Mouse (Mus musculus): Measurements from ENCODE around the gene H2al1f.
"Not testable (repeated sequence)": the region's sequence is repeated elsewhere in the genome, so short reads cannot be mapped to it uniquely, and the experiment has no call there.

H2al1f gene

GRCm38 (mm10) chrX:11314858-11315257 lies at the start of gene H2al1f:
Gene H2al1f, plus strand, starts transcription at chrX:11315158.
- DNase-seq (ENCODE audit: low spot score in 2 of 2): not testable (repeated sequence)

- DNase-seq (ENCODE audit: low spot score in 2 of 2): no peak
Measured at GRCm38 (mm10) chrX:11267791-11268190, 47.2 kb upstream of the H2al1f start.

- DNase-seq (ENCODE audit: low spot score in 2 of 2): no peak
Measured at GRCm38 (mm10) chrX:11269074-11269473, 45.9 kb upstream of the H2al1f start.

GRCm38 (mm10) chrX:11273190-11273589 lies 41.8 kb upstream of the H2al1f start:
- DNase-seq (ENCODE audit: low spot score in 2 of 2): no peak

- no peak for DNase-seq (ENCODE audit: low spot score in 2 of 2)
Measured at GRCm38 (mm10) chrX:11277083-11277482, 37.9 kb upstream of the H2al1f start.

GRCm38 (mm10) chrX:11280741-11281140 lies 34.2 kb upstream of the H2al1f start:
- no peak for DNase-seq (ENCODE audit: low spot score in 2 of 2)

GRCm38 (mm10) chrX:11288306-11288882 lies 26.6 kb upstream of the H2al1f start:
- no peak for DNase-seq (ENCODE audit: low spot score in 2 of 2)

- no peak for DNase-seq (ENCODE audit: low spot score in 2 of 2)
Measured at GRCm38 (mm10) chrX:11289244-11289643, 25.7 kb upstream of the H2al1f start.

- not testable (repeated sequence) for DNase-seq (ENCODE audit: low spot score in 2 of 2)
Measured at GRCm38 (mm10) chrX:11298957-11299356, 16.0 kb upstream of the H2al1f start, which contains the start of gene H2al1a. Gene H2al1a, plus strand, starts transcription at chrX:11299257.

GRCm38 (mm10) chrX:11302132-11302531 lies 12.8 kb upstream of the H2al1f start, which contains the start of gene H2al1b:
Gene H2al1b, plus strand, starts transcription at chrX:11302432.
- not testable (repeated sequence) for DNase-seq (ENCODE audit: low spot score in 2 of 2)

- DNase-seq (ENCODE audit: low spot score in 2 of 2): not testable (repeated sequence)
Measured at GRCm38 (mm10) chrX:11305355-11305754, 9.6 kb upstream of the H2al1f start, which contains the start of gene H2al1c. Gene H2al1c, plus strand, starts transcription at chrX:11305655.

GRCm38 (mm10) chrX:11308524-11308923 lies 6.4 kb upstream of the H2al1f start, which contains the start of gene H2al1d:
Gene H2al1d, plus strand, starts transcription at chrX:11308824.
- not testable (repeated sequence) for DNase-seq (ENCODE audit: low spot score in 2 of 2)

GRCm38 (mm10) chrX:11311634-11312033 lies 3.3 kb upstream of the H2al1f start, which contains the start of gene H2al1e:
Gene H2al1e, plus strand, starts transcription at chrX:11311934.
- not testable (repeated sequence) for DNase-seq (ENCODE audit: low spot score in 2 of 2)

GRCm38 (mm10) chrX:11317956-11318355 lies 3.0 kb downstream of the H2al1f start, which contains the start of gene H2al1g:
Gene H2al1g, plus strand, starts transcription at chrX:11318256.
- DNase-seq (ENCODE audit: low spot score in 2 of 2): not testable (repeated sequence)

GRCm38 (mm10) chrX:11321192-11321591 lies 6.2 kb downstream of the H2al1f start, which contains the start of gene H2al1h:
Gene H2al1h, plus strand, starts transcription at chrX:11321492.
- not testable (repeated sequence) for DNase-seq (ENCODE audit: low spot score in 2 of 2)

GRCm38 (mm10) chrX:11324359-11324758 lies 9.4 kb downstream of the H2al1f start, which contains the start of gene H2al1i:
Gene H2al1i, plus strand, starts transcription at chrX:11324659.
- DNase-seq (ENCODE audit: low spot score in 2 of 2): not testable (repeated sequence)

- DNase-seq (ENCODE audit: low spot score in 2 of 2): not testable (repeated sequence)
Measured at GRCm38 (mm10) chrX:11327522-11327921, 12.6 kb downstream of the H2al1f start, which contains the start of gene H2al1j. Gene H2al1j, plus strand, starts transcription at chrX:11327822.

- no peak for DNase-seq (ENCODE audit: low spot score in 2 of 2)
Measured at GRCm38 (mm10) chrX:11345762-11346161, 30.8 kb downstream of the H2al1f start.

- no peak for DNase-seq (ENCODE audit: low spot score in 2 of 2)
Measured at GRCm38 (mm10) chrX:11346756-11347155, 31.8 kb downstream of the H2al1f start.

GRCm38 (mm10) chrX:11360823-11361222 lies 45.9 kb downstream of the H2al1f start:
- DNase-seq (ENCODE audit: low spot score in 2 of 2): no peak

GRCm38 (mm10) chrX:11361261-11361660 lies 46.3 kb downstream of the H2al1f start:
- no peak for DNase-seq (ENCODE audit: low spot score in 2 of 2)

GRCm38 (mm10) chrX:11363890-11364289 lies 48.9 kb downstream of the H2al1f start:
- DNase-seq (ENCODE audit: low spot score in 2 of 2): no peak
